Mouse (Mus musculus): ENCODE measurements around the gene Klrg2. TPM values are rescaled to one million over a fixed set of nuclear protein-coding genes. Genes with fewer than 3 reads are reported as not detected.
"Not testable (repeated sequence)": the region's sequence is repeated elsewhere in the genome, so short reads cannot be mapped to it uniquely, and the experiment has no call there.

The Klrg2 gene
- total RNA-seq (2021), result under 1 TPM; 0.38 to 0.41 TPM
- long read RNA-seq, experiment 1, result 0 reads
- long read RNA-seq, experiment 2, result 0 reads

DNA sequence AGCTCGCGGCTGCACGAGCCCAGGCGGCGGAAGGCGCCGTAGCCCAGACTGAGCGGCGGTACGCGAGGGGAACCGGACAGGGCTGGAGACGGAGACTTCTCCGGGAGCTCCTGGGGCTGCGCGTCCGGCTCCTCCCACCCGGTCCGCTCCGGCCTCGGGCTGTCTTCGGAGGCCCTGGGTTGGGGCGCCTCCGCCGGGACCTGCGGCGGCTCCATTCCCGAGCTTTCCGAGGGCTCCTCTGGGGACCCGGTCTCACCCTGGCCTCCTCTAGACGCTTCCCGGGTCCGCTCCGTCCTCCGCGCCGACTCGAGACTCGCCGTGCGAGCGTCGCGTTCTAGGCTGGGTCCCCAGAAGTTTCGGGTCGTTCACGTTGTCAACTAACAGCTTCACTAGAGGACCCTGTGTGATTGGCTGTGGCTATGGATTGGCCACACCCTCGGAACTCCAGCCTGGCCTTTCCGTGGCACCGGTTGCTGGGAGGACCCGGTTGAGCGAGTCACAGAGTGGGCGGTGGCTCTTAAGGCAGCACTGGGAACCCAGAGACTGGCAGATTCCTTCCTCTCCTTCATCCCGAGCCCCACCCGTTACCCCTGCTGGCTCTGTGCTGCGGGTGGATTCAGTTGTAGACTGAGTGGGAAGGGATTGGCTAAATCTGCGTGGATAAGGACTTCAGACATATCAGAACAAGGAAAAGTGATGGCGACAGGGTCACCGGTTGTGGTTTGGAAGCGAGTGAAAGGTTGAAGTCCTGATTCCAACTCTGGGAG is at the start of gene Klrg2:
Klrg2 (minus strand) TSS at position 391 of the 767 bp plus-strand sequence.
- peak; percentile 75 for DNase-seq

DNA sequence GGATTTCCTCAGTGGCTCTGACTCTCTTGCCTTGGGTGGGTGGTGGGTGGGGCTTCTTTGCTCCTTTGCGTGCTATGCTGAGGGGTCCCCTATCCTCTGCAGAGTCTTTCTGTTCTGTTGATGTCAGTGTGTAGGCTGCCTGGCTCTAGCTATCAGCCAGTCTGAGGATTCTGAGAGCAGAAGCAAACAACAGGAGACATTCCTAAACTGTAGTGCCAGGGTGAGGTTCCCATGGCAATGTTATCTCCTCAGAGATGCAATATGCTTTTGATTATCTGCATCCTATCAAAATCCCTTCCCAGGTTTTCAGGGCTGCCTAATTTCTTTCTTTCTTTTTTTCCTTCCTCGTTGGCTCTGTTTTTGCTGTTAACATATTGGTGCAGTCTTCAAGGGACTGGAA is 45.5 kb upstream of the Klrg2 start:
- DNase-seq, result no peak

DNA sequence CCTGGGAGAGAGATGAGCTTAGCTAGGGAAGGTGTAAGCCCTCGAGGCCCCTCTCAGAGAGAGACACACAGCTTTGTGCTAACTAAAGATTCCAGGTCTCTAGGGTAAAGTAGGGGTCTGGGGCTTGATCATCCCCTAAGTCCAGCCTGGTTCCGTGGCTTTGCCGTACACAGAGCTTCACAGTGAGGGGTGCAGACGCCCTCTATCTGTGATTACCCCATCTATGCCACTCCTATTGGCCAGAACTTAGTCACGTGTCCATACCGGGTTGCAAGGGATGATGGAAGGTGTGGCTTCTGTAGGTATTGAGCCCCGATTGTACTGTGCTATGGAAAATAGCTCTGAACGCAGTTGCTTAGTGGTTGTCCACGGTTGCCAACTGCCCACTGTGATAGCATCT is 40.6 kb upstream of the Klrg2 start:
- DNase-seq, result no peak

GRCm38 (mm10) chr6:38676723-38677122 is 39.7 kb upstream of the Klrg2 start:
- DNase-seq, result no peak

DNA sequence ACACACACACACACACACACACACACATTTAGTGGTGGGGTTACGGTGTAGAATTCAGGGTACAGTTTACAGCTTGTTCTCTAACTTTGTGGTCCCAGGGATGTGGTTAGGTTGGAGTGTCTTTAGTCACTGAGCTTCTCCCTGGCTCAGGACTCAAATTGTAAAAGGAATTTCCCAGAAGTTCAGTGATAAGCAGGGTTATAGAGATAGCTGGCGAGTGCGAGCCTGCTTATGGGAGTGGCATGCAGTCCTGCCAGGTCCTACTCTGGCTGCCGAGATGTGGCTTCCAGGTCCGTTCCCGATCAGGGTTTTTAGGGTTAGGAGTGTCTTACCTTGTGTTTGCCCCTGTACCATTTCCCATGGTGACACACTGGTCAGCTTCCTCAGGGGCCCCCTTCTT is 39.2 kb upstream of the Klrg2 start:
- no peak for DNase-seq

GRCm38 (mm10) chr6:38672011-38672410 is 35.0 kb upstream of the Klrg2 start:
- DNase-seq, result no peak

- DNase-seq, result no peak
Observed at GRCm38 (mm10) chr6:38671270-38671669, 34.2 kb upstream of the Klrg2 start.

DNA sequence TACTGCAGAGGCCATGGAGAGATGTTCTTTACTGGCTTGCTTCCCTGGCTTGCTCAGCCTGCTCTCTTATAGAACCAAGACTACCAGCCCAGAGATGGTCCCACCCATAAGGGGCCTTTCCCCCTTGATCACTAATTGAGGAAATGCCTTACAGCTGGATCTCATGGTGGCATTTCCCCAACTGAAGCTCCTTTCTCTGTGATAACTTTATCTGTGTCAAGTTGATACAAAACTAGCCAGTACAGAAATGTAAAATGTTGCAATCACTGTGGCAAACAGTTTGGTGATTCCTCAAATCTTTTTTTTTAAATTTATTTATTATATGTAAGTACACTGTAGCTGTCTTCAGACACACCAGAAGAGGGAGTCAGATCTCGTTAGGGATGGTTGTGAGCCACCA is 33.4 kb upstream of the Klrg2 start:
- not testable (repeated sequence) for DNase-seq

DNA sequence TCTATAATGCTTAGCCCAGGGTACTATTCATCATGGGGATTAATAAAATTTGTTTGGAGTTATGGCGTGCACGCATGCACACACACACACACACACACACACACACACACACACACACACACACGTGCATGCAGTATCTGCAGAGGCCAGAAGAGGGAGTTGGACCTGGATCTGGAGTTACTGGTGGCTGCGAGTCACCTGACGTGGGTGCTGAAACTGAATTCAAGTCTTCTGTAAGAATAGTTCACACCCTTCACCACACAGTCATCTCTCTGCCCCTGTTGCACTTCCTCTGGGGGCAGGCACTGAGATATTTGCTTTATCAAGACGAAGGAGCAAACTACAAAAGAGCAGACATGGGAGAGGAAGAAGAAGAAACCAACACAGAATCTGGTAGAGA is 32.5 kb upstream of the Klrg2 start:
- DNase-seq, result no peak

GRCm38 (mm10) chr6:38662714-38663615 is 25.9 kb upstream of the Klrg2 start, which contains the start of gene Clec2l:
Gene Clec2l, plus strand, starts transcription at chr6:38663069.
- peak; percentile 29 for DNase-seq

DNA sequence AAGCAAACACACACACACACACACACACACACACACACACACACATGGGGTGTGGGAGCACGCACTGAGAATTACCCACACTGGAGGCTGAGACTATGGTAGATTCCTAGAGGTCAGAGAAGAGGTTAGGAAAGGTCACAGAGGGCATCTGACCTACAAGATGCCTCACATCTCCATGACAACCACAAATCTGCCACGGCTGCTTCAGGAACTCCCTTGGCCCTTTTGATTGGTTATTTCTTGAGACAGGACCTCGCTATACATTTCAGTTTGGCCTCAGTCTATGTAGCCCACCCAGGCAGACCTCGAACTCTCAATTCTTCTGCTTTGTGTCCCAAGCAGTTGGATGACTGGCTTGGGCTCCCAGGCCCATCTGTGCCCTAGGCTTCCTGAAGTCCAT is 24.6 kb upstream of the Klrg2 start:
- DNase-seq, result no peak

DNA sequence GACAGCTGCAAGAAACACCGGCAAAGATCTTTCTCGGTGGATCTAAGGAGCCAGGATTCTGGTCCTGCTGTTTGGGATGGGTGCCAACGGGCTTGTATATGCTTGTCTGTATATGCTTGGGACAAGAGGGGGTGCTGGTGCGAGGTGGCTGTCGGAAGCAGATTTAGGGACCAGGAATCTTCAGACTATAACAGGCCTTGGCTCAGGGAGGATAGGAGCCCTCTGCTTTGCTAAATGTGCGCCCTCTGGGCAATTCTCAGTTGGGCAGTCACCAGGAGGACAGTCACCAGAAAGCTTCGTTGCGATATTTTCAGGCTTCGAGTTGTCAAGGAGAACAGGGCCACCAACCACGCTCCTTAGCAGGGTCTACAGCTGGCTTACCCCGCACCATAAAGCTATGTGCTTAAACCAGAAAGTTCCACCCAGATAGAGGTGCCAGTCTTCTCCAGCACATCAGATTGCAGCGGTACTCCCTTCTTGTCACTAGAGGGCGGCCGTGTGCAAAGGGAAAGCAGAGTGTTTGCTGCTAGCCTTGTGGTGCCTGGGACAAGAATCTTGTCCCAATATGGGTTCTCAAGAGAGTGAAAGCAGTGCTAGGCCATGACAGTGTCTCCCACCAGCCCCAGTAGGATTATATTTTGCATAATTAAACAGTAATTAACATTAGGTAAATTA is 13.4 kb upstream of the Klrg2 start:
- peak; percentile 43 for DNase-seq

DNA sequence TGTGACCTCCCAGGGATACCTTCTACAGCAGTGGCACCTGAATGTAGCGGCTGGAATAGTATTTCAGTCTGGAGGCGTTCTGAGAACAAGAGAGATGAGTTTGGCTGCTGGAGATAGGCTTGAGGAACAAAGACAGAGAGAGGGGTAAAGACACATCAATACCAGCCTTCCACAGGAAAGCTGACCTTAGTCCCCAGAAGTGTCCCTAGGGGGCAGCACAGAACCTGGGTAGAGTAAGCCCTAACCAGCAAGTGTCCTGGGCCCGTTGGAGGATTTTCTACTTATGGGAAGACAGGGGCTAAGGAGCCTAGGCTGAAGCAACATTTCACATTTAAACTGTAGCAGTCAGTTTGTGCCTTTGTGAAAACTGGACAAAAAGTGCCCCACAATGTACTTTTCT is 12.5 kb upstream of the Klrg2 start:
- no peak for DNase-seq

DNA sequence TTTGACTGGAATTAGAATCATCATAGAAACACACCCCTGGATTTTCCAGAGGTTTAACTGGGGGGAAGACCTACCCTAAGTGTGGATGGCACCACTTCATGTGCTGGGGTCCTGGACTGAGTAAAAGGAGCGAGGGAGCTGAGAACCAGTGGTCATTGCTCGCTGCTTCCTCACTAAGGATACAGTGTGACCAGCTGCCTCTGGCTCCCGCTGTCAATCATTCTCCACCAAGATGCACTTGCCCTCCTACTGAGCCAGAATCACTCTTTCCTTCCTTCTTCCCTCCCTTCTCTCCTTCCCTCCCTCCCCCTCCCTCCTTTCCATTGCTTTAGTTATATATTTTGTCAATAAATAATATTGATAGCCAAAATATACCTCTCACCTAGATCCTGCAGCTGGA is 6.0 kb upstream of the Klrg2 start:
- no peak for DNase-seq

DNA sequence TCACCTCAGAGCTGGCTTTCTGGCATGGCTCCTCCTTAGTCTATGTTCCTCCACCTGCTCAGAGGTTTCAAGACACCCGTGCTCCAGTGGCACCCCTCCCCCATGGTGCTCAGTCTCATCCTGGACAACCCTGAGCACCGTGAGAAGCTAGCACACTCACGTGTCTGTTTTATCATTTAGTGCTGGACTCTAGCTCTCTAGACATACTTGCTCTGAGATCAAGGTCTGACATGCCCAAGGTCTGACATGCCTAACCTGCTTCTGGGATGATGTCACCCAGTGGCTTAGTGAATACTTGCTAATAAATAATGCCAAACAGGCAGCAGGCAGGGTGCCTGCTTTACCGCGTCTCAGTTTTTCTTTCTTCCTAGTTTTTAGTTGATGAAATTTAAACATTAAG is 5.6 kb upstream of the Klrg2 start:
- no peak for DNase-seq

GRCm38 (mm10) chr6:38641645-38642044 is 4.6 kb upstream of the Klrg2 start:
- DNase-seq, result no peak

DNA sequence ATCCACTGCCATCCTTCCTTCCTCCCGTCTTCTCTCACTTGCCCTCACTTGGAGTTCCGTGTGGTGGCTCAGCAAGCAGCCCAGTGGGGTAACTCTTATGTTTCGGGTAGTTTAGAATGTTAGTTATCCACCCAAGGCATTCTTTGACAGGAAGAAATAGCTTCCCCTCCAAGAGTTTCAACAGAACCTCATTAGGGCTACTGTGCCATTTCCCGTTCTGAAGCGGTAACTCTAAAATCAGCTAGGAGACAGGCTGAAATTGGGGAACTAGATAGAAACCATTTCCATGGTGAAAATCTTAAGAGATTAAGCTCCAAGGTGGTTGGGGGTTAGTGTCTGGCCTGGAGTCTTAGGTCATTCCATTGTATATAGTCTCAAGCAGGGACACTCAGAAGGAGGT is 4.2 kb upstream of the Klrg2 start:
- DNase-seq, result no peak

GRCm38 (mm10) chr6:38640401-38640800 is 3.4 kb upstream of the Klrg2 start:
- no peak for DNase-seq

DNA sequence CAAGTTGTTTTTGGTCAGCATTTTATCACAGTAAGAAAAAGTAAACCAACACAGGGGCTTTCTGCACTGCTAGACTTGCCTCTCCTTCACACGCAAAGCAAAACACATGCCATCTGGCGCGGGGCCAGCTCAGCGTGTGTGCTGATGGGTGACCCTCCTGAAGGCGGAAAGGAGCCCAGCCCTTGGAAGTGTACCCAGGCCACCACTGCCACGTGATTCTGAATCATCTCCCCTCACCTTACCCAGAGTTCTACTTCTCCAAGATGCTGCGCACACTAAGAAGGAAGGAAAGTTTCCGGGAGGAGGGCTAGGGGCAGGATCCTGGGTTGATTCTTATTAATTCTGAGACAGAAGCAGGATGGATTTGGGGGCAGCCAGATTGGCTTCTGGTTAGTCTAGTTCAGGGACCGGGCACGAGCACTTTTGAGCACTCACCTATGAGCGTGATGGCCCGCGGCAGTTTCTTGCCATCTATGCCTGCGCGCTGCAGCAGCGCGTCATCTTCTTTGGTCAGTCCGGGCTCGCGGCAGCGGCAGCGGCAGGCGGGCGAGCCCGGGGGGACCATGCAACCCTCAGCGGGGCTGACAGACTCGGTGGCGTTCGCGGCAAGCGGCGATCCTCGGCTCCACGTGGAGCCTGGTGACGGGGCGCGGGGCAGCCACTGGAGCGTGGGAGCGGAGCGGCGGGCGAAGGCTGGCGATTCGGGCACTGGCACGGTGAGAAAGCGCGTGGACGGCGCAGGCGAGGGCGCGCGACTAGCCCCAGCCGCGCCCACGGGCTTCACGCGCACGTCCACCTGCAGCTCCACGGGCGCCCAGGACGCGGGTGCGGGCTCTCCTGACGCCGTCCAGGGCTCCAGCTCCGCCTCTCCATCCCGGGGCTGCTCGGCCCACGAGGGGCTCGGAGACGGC is 846 bp downstream of the Klrg2 start:
- peak; percentile 34 for DNase-seq

GRCm38 (mm10) chr6:38634461-38634860 is 2.6 kb downstream of the Klrg2 start:
- DNase-seq, result no peak

GRCm38 (mm10) chr6:38632826-38633225 is 4.2 kb downstream of the Klrg2 start:
- DNase-seq, result no peak

- no peak for DNase-seq
Observed at GRCm38 (mm10) chr6:38629556-38629955, 7.5 kb downstream of the Klrg2 start.
